Mouse (Mus musculus) thymus, postnatal 36 days (tissue): ENCODE data around the gene Ppm1l.
"Not testable (repeated sequence)": the region's sequence is repeated elsewhere in the genome, so short reads cannot be mapped to it uniquely, and the experiment has no call there.

Experiments
- DNase-seq, 2 experiments: peaks; one replicate each; pipeline ENCODE4 v3.0.0; 2022; ENCODE audit warnings: mixed read lengths in 2 of 2

The Ppm1l gene

GRCm38 (mm10) chr3:69548704-69549455 is 232.2 kb downstream of the Ppm1l start:
- DNase-seq: no peak

- DNase-seq: no peak
These were observed 232.9 kb downstream of the Ppm1l start for GRCm38 (mm10) chr3:69549602-69550001.

- DNase-seq: no peak
These were observed 238.8 kb downstream of the Ppm1l start for GRCm38 (mm10) chr3:69555511-69555910.

GRCm38 (mm10) chr3:69556092-69556778 is 239.6 kb downstream of the Ppm1l start:
- no peak for DNase-seq

GRCm38 (mm10) chr3:69559316-69559974 is 242.8 kb downstream of the Ppm1l start:
- DNase-seq: no peak

- no peak for DNase-seq
These were observed 243.3 kb downstream of the Ppm1l start for GRCm38 (mm10) chr3:69559975-69560330.

GRCm38 (mm10) chr3:69561686-69562085 is 245.0 kb downstream of the Ppm1l start:
- no peak for DNase-seq

GRCm38 (mm10) chr3:69563406-69563805 is 246.7 kb downstream of the Ppm1l start:
- DNase-seq: no peak

GRCm38 (mm10) chr3:69565586-69565985 is 248.9 kb downstream of the Ppm1l start:
- not testable (repeated sequence) for DNase-seq

- no peak for DNase-seq
These were observed 255.9 kb downstream of the Ppm1l start for GRCm38 (mm10) chr3:69572561-69572960.

GRCm38 (mm10) chr3:69575577-69575976 is 258.9 kb downstream of the Ppm1l start:
- DNase-seq: no peak

- no peak for DNase-seq
These were observed 260.1 kb downstream of the Ppm1l start for GRCm38 (mm10) chr3:69576715-69577114.

GRCm38 (mm10) chr3:69578791-69579190 is 262.1 kb downstream of the Ppm1l start:
- DNase-seq: no peak

GRCm38 (mm10) chr3:69583798-69584197 is 267.1 kb downstream of the Ppm1l start:
- no peak for DNase-seq

GRCm38 (mm10) chr3:69588101-69588760 is 271.6 kb downstream of the Ppm1l start:
- no peak for DNase-seq

- DNase-seq: no peak
These were observed 276.8 kb downstream of the Ppm1l start for GRCm38 (mm10) chr3:69593426-69593825.

GRCm38 (mm10) chr3:69594071-69594470 is 277.4 kb downstream of the Ppm1l start:
- DNase-seq: no peak

- no peak for DNase-seq
These were observed 279.5 kb downstream of the Ppm1l start for GRCm38 (mm10) chr3:69596116-69596515.

GRCm38 (mm10) chr3:69597211-69597610 is 280.6 kb downstream of the Ppm1l start:
- DNase-seq: no peak

- no peak for DNase-seq
These were observed 281.2 kb downstream of the Ppm1l start for GRCm38 (mm10) chr3:69597816-69598215.

GRCm38 (mm10) chr3:69598261-69599165 is 281.9 kb downstream of the Ppm1l start, which contains the start of gene B3galnt1:
TSS of gene B3galnt1 (minus strand) at chr3:69598960.
- peak in 1 of 2 experiments; percentile 5 for DNase-seq

GRCm38 (mm10) chr3:69599166-69599500 is 282.5 kb downstream of the Ppm1l start:
- no peak for DNase-seq
